Mouse (Mus musculus) small intestine, adult 2 months (tissue): Measurements from ENCODE around the gene Trim66.

Experiments
- CTCF ChIP-seq: fragments of 200-500 bp; IDR thresholded peaks from 2 replicates; pipeline ENCODE4 v1.5.1; 2012; ENCODE audit warnings: low read depth, mild to moderate bottlenecking, control low read depth, inconsistent platforms, low read length, moderate library complexity, mixed read lengths; ENCODE audit not compliant: insufficient replicate concordance, insufficient read length; ENCODE audit errors: extremely low read depth
- POLR2A ChIP-seq: fragments of 200-500 bp; IDR thresholded peaks from 2 replicates; pipeline ENCODE4 v1.6.1; 2012; ENCODE audit warnings: low read depth, mild to moderate bottlenecking, control low read depth, inconsistent platforms, low read length, moderate library complexity

DNA sequence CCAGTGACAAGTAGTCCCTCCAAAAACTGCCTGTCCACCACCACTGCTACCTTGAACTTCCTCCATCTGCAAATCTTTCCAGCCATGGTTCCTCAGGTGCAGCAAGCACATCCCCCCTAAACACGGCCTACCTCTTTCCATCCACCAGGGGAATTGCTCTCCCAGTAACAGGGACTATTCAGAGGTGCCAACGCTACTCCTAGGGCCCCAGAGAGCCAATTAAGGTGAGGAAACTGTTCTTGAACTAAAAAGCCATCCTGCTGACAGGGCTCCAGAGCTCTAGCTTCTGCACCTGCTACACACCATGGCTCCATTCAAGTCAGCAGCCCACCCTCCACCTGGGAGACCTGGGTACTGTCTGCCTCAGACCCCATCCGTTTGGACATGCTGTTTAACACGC, 10.4 kb downstream of the Trim66 start:
- TF ChIP-seq CTCF = no peak
- no peak for TF ChIP-seq POLR2A
